Mouse (Mus musculus) cerebellum, adult 9-11 months (tissue): ENCODE measurements at regions not wholly inside any gene's neighbourhood (a gene's known extent, or its start where the extent isn't known, plus 50 kb on each side); places are given as distances from the start of the nearest gene placed in this dataset.
A peak's percentile ranks its signal among the peaks of the same experiment; 100 is the strongest.

ENCODE experiments used
- DNase-seq: peaks from one replicate; pipeline ENCODE4 v3.0.0; 2022

DNA sequence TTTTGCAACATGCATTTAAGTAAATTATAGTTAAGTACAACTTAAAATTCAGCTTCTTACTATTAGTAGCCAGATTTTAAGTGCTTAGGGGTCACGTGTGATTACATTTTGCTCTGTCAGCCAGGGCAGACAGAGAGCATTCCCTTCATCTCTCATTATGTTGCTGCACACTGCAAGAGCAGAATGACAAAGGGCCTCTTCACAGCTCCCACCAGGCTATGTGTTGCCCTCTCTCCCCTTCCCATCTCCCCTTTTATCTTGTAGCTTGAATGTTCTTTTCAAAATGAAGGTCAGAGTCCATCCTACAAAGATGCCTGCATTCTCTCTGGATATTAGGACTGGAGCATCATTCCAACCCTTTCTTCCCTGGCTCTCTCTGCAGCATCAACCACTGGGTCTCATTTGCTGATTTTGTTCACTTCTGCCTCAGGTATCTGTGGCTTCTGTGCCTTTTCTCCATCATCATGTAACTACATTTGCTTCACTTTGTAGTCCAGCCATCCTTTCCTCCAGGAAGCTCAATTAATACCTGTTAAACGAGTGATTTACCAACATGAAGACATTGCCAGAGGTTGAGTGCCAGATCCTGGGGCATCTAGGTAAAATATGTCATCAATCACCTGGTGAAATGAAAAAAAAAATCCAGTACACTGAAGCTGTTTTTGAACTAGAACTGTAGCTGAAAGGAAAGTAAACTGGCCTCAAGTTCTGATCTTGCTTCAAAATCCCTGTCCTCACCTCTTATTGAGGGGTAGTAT lies 571.6 kb downstream of the Btbd3 start:
- no peak for DNase-seq

DNA sequence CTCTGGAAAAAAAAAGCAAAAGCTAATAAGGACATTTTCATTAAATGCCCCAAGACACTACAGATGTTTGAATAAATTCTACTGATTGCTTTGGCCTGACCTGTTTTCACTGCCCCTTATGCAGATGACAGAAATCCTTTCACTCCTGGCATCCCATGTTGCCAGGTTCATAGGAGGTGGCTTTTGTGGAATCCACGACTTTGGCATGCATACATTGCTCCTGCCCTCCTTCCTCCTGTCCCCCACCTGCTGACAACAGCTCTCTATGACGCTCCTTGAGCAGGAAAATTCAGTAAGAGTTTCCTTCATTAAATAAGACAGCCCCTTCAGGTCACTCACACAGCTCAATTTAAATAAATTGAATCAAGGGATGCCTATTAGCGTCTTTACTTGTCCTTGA lies 582.5 kb downstream of the Btbd3 start:
- DNase-seq, result no peak

DNA sequence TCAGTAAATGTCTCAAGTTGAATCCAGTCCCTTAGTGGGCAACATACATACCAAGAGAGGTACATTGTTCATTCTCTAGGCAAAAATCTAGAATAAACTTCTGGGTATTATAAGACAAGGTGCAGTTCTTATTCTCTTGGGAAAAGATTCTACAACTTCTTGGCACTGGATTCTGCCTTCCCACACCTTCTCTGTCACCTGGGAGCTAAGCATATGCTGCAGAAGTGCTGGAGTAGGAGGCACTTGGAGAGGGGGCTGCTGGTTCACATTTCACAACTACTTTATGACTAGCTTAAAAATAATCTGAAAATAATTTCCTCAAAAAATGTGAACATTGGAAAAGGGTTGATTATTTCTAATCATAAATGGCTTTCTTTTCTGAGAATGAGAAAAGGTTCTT lies 602.8 kb downstream of the Btbd3 start:
- DNase-seq, result no peak

DNA sequence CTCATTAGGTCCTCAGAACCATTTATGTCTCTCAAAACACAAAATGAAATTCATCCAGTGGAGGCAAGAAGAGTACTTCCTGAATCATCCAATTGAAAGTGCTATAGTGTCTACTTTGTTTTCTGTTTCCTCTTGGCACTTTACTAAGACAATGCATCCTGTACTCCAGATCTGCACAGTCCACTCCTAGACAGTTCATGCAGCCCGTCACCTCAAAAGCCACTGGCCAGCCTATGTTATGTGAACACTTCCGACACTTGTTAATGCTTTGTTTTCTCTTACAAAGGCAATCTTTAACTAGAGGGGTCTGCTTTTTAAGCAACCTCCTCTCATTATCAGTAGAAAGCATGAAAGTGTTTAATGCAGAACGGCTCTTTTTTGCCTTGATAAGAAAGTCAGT lies 597.1 kb upstream of the Sptlc3 start:
- DNase-seq, result no peak

DNA sequence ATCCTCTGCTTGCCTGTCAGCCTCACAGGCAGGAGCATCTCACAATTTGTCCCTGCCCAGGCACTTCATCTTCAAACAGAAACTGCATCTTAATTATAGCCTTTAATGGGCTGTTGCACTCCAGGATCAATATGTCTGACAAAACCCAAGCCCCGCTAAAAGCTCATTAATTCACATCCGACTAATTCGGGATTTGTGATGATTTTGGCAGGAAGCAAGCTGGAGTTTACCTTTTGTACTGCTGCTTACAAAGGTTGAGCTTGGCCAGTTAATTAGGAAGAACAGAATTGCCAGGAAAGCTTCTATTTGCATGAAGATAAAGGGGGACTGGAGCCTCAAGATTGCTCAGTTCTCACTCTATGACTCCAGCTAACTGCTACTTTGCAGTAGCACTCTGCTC lies 596.6 kb upstream of the Sptlc3 start:
- no peak for DNase-seq

DNA sequence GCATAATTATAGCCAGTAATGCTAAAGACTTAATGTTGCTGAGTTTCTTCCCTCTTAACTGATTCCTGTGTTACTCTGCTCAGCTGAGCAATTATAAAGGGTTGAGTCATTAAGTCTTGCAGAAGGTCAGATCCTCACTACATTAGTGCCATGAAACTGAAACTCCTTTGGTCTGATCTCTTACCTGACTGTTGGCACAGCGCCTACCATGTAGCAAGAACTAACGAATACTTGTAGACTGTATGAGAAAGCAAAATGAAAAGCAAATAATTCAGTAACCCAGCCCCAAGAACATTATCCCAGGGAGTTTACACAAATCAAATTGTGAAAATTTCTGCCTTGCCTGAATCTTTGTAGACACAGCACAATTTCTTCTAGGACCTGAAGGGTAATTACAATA lies 556.5 kb upstream of the Sptlc3 start:
- DNase-seq, result no peak

DNA sequence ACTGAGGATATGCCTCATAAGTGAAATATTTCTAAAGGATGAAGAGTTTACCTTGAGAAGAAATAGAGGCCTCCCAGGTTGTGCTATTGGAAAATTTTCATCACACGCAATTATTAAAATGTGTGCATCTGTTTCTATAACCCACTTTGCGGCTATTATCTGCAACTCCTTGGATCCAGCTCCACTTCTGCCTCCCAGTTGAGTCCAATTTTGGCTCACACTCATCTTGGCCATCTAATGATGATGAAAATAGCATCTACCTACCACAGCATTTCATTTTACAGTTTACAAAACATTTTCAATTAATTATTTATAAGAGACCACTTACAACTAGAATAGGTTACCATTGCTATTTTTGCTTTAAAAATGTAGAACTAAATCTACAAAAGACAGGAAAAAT lies 554.3 kb upstream of the Sptlc3 start:
- peak; percentile 18 for DNase-seq

DNA sequence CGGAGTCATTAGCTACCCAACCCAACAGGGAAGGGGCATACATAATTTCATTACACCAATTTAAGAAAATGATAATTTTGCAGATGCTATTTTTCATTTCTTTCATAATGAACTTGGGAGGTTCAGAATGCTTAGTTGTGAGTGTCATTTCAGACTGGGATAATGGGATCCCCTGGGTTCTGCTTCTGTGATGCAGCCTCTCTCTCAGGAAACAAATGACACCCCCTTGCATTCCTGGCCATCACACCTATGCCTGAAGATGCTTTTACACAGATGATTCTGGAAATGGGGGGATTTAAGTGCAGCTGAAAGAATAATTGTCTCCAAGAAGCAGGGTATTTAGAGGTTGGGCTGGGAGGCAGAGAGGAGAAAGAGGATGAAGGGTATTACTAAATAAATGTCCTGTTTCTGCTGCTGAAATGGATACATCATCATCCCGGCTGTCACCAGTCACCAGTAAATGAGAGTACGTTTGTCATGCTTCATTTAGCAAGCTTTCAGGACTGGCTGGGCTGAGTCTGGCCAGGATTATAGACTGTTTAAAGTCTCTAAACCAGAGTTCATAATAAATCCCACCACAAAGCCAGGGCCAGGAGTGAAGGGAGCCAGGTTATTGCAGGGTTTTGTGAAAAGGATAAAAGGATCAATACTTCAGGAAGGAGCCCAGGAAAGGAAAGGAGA lies 527.5 kb upstream of the Sptlc3 start:
- no peak for DNase-seq

DNA sequence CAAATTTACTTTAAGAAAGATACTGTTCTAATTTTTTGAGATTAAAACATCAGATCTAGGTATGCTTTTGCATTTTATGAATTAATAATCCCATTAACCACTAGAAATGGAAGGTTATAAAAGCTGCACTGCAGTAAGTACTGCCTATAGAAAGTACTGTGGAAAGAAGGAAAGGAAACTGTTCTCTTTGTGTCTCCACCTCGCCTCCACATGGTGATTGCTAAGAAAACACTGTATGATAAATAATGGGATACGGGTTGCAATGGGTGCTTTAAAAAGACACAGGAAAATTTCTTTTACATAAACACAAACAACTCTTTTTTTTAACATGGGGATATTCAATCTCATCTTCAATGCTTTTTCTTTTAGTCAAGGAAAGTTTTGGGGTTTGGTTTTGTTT lies 519.2 kb upstream of the Sptlc3 start:
- no peak for DNase-seq

DNA sequence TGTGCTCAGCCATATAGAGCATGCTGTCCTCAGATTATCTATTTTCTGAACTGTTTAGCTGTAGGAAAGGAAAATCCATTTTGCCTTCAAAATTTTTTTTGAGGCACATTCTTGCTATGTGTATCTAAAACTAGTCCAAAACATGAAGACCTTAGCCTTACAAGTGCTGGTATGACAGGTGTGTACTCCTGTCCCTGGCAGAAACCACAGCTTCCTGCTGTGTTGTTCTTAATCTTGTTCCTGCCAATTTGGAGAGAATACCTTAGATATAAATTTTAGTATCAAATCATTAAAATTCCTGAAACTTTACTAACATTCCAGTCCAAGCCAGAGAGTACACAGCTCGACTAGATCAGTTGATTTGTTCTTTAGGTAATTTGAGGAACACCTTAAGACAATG lies 503.7 kb upstream of the Sptlc3 start:
- peak; percentile 64 for DNase-seq

DNA sequence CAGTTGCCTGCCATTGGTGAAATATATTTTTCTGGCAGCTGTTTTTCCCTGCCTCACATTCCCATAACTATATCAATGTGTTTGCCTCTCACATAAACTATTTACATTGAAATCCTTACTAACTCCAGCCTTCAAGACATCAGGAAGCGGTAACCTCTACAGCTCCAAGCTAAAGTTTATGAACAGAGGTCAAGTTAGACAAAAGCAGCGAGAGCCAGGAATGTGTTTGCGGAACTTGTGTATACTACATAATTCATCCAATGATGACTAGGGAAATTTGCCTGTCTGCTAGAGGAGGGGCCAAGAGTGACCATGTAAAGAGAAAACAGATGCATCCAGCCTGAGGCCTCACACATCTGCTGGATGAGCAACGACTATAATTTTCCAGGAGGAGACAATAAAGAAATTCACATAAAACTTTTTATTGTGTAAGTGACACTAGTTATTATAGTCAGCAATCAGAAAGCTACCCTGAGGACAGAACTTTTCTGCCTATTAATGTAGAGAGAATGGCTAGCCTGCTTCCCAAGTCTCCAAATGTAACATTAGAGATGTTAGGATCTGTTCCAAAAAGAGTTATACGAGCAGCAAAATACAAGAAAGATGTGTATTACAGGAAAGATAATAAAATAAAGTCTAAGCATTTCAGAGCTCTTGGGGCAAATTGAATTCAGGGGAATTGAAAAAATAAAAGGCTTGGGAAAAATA lies 461.5 kb upstream of the Sptlc3 start:
- DNase-seq, result no peak

DNA sequence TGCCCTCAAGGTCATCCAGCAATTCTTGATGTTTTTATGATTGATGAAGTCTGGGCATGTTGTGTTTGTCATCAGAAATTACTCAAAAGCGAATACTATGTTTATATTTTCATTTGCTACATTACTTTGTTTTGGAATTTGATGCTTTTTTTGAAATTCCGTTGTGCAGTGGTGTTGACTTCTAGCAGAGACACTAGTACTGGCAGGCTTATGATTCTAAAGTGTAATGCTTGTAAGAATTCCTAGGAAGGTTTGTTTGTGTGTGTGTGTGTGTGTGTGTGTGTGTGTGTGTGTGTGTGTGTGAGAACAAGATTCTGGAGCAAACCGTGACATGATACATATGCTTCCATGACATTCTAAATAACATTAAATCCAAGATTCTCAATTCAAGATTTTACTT lies 458.9 kb upstream of the Sptlc3 start:
- no peak for DNase-seq

DNA sequence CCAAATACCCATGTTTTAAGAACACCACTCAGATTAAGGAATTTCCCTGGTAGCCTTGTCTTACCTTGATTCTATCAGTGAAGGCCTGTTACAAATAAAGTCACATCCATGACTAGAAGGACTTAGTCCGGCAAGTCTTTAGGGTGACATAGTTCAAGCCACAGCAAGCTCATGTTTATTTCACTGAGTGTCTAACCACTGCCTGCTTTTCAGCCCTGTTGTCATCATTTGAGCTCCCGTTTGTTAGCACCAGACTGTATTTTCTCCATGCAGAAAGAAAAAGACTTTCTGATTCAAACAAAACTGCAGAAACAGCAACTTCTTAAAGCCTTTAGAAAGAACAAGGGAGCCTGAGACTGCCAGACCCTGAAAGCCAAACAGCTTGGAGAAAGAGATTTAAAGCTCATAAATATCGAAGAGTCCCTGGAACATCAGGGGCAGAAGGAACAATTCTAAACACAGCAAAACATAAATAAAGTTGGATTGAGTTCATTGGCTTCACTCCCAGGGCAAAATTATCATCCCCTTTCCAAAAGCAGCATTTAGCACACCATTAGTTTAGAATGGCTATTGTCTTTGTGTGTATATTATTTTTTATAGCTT lies 451.9 kb upstream of the Sptlc3 start:
- no peak for DNase-seq

DNA sequence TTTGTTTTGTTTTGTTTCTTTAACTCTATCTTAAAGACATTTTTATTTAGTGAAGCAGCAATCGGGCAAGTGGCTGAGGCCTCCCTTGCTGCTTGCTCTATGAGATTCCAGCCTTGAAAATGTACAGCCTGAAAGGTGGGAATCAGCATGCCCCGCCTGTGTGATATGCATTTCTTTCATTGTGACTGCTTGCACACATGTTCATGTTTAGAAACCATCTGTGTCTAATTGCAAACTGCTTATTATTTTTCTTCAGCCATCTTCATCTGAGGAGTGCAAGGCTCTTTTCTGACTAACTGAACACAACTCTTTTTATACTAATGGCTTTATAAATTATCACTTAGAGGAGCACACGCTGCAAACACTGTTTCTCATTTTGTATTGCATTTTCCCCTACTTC lies 449.0 kb upstream of the Sptlc3 start:
- no peak for DNase-seq

DNA sequence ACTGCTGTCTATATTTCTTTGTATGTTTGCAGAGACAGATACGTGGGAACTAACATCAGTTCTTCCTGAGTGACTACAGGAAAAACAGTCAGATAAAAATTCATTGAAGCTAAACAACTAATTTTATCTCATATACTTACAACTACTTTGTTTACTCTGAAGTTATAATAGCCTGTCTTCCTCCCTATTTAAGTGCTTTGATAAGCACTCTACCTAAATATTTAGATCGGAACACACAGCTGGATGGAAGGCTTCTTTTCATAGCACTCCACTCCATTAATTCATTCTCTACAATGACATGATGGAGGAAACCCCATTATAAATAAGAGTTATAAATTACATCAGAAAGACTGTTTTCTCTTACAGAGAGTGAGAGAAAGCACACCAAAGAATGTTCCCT lies 438.5 kb upstream of the Sptlc3 start:
- DNase-seq, result no peak

DNA sequence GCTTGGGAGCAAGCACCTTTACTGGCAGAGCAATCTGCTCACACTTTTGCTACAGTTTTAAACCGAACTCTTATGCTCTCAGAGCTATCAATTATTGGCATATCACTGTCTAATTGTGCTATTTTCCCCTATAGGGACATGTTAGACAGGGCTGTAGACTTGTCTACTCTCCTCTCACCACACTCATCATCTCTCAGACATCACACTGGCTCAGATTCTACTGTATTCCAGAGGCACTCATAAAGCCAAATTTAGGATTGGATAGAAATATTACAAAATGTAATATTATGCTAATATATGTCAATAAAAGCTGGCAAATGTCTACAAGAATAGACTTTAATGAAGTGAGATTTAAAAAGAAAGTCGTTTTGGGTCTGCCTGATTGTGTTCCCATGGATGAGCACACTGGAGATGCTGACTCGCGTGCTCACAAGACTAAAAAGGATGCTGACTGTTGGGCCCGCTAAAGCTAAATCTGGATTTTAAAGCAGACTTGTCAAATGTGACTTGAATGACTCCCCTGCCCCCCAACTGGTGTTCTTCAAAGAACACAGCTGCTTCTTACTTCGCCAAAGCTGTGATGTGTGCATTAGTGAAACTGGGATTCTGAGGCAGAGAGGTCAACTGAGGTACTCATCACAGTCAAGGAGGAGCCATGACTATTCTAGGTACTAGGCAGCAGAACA lies 424.3 kb upstream of the Sptlc3 start:
- DNase-seq, result no peak

DNA sequence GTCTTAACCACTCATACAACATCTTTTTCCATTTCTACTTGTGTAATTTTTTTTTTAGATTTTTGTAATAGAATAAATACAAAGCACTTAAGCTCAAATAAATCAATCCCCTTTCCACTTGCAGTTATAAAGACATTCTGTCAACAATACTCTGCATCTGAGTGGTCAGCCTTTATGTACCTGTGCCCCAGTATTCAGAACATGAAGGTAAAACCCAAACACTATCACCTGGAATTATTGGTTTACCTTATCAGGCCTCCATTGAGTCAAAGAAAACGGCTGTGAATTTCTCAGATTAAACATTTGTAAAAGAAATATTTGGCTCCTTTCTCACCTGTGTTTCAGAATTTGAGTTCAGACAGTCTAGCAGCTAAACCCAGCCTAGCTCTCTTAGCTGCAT lies 422.0 kb upstream of the Sptlc3 start:
- DNase-seq, result no peak

DNA sequence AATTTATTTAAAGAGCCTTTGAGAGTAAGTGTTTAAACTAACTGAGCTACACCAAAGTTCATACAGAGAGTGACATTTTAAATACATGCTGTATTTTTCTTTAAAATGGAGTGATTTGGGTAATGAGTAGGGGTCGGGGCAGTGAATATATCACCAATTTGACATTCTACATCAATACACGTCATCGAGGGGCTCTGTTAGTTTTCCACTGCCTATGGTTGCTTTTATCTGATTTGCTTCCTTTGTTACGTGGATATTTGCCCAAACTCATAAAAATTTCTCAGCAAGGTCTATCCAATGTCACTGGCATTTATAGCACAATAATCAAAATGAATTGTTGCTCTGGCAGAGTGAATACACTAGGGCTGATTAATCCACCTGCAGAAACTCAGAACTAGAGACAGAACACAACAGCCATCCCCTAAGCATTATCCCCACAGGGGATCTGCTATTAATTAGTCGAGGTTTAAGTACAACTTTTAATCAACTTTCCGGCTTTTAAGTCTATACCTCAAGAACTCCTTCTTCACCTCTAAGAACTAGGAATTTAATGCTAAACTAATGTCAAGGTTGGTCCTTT lies 400.1 kb upstream of the Sptlc3 start:
- DNase-seq, result no peak

DNA sequence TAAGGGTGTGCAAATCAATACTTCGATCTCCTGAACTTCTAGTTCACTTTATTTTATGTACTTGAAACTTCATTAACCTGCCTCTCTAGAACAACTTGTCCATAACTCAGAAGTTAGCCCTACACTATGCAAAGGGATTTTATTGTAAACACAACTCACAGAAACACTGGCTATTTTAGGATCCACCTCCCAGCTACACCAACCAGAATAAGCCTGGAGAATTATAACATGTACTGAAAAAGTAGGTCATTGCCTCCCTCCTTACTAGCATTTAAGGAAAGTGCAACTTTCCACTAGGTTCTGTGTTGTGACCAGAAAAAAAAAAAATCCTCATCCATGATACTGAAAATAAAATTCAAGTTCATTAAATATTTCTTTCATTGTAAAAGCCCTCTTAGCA lies 382.0 kb upstream of the Sptlc3 start:
- no peak for DNase-seq

DNA sequence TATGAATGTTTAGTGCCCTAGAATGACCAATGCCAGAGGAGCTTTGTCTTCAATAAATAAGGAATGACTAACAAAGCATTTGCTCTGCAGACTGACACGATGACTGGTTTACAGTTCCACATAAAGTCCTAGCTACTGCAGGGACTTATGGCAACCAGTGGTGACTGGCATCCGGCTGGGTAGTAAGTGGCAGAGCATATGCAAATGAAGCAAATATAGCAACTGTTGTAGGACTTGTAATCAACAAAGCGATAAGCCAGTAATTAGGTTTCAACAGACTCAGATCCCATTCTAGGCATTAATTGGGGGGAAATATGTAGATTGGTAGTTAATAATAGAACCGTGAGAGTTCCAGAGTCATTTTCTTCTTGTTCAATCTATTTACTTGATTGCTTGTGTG lies 379.2 kb upstream of the Sptlc3 start:
- no peak for DNase-seq

DNA sequence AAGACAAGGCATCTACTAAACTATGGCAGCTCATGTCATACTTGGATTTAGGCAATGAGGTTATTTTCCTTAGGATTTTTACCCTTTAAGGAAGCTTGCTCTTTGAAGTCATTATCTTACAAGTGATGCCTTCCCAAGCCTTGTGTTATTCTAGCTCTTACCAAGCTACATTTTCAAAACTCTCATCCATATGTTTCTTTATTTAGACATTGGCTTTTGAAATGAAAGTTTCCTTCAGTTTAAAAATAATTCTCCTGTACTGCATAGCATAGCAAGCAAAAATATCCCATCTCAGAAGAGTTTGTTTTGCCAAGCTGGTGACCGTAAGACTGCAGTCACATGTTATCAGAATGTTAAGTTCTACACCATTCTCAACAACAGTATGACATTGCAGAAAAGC lies 372.8 kb upstream of the Sptlc3 start:
- DNase-seq, result no peak

DNA sequence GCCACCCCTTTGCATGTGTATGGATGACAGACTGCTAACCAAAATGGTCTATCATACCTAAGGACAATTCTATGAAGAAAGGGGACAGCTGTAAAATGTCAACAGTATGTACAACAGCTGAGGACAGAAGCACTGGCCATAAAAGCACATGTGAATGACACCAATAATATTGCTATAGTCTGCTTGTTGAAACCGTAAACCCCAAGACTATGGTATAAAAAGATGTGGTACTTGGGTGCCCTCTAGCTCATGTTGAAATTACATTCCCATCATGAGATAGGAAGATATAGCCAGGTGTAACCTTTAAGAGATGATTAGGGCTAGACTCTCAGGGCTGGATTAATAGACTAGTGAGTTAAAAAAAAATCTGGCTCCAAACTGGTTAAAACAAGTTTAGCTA lies 361.6 kb upstream of the Sptlc3 start:
- no peak for DNase-seq

DNA sequence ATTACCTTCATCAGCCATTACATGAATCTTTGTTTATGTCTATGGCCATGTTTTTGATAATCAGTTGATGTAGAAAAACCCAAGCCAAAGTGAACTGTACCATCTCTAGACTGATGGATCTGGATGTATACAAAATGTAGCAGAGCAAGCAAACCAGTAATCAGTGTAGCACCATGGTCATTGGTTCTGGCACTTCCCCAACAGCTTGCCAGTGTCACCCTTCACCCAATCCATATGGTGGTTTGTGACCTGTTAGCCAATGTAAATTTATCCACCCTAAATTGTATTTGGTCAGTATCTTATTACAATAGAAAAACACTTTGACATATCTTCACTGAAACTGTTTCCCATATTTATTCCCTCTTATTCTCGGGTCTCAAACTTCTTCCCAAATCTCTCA lies 346.7 kb upstream of the Sptlc3 start:
- DNase-seq, result no peak
